In genomic region chr1:165663277-165663676, GRCm38 (mm10) we compare ENCODE assay signal across 8 mouse cellular contexts. TPM values are rescaled to one million over a fixed set of nuclear protein-coding genes. Genes with fewer than 3 reads are reported as not detected.
DNase-seq lines count a peak whose midpoint lies in the region; ATAC-seq and TF ChIP-seq lines count a peak whose summit lies in the region.

No protein-coding gene starts in this region.

- no peak for ATAC-seq in intestine, embryonic 14.5 days (replicated peaks; ENCODE audit: low FRiP score, low TSS enrichment, low read depth)
- ATAC-seq in intestine, postnatal 0 days = no peak
- peak; percentile 39 for ATAC-seq in megakaryocyte, adult 5-6 weeks (ENCODE audit: poor library complexity, severe bottlenecking)
- no peak for ATAC-seq in erythroid progenitor cell, adult 5-6 weeks (replicated peaks; ENCODE audit: low FRiP score, poor library complexity, severe bottlenecking)

- H3K27me3 ChIP-seq in intestine, embryonic 14.5 days (replicated peaks; ENCODE audit: control insufficient read depth, insufficient read depth, low read length) = no peaks in the 10 kb centered on the region
- no peaks in the 10 kb centered on the region for H3K27me3 ChIP-seq in intestine, postnatal 0 days (replicated peaks; ENCODE audit: control insufficient read depth, insufficient read depth, low read length)

- no peaks in the 10 kb centered on the region for H3K9me3 ChIP-seq in intestine, embryonic 14.5 days (ENCODE audit: control insufficient read depth, low read length)
- no peaks in the 10 kb centered on the region for H3K9me3 ChIP-seq in intestine, postnatal 0 days (ENCODE audit: control insufficient read depth)

- no peaks in the 10 kb centered on the region for H3K4me1 ChIP-seq in intestine, embryonic 14.5 days (replicated peaks; ENCODE audit: control insufficient read depth, insufficient read depth, low read length)
- H3K4me1 ChIP-seq in intestine, postnatal 0 days (replicated peaks; ENCODE audit: control insufficient read depth, insufficient read depth, low read length) = no peaks in the 10 kb centered on the region
- no peaks in the 10 kb centered on the region for H3K4me1 ChIP-seq in cortical plate, adult 2 months (ENCODE audit: control insufficient read depth, insufficient read depth, low read length)

- H3K4me3 ChIP-seq in intestine, embryonic 14.5 days (ENCODE audit: low read depth, low read length) = no peak overlapping the region
- H3K4me3 ChIP-seq in intestine, postnatal 0 days (ENCODE audit: low read depth, low read length) = no peak overlapping the region
- H3K4me3 ChIP-seq in cortical plate, adult 2 months (ENCODE audit: insufficient read depth, low read length) = no peak overlapping the region

- H3K36me3 ChIP-seq in intestine, embryonic 14.5 days (ENCODE audit: control insufficient read depth, insufficient read depth, low read length) = peaks cover 22% of the 10 kb centered on the region
- no peaks in the 10 kb centered on the region for H3K36me3 ChIP-seq in intestine, postnatal 0 days (ENCODE audit: control insufficient read depth, insufficient read depth)

- no peak for TF ChIP-seq CTCF in intestine, postnatal 0 days (IDR thresholded peaks at IDR 0.05; ENCODE audit: low read depth)
- no peak for TF ChIP-seq CTCF in cortical plate, adult 2 months (IDR thresholded peaks at IDR 0.05; ENCODE audit: extremely low read depth, insufficient read depth, low read length)

- H3K27ac ChIP-seq in intestine, embryonic 14.5 days (ENCODE audit: low read depth) = peak overlapping the region; percentile 48; the same call in 1 of the 2 replicates
- no peak overlapping the region for H3K27ac ChIP-seq in intestine, postnatal 0 days (ENCODE audit: low read depth, low read length)
- 0 out of 2 replicates have a peak overlapping the region, but pooled peaks have one; percentile 11 for H3K27ac ChIP-seq in cortical plate, adult 2 months (ENCODE audit: insufficient read depth, low read length)

- H3K4me2 ChIP-seq in intestine, embryonic 14.5 days (ENCODE audit: low read length) = no peak overlapping the region
- no peak overlapping the region for H3K4me2 ChIP-seq in intestine, postnatal 0 days (replicated peaks; ENCODE audit: low read depth)

- 69% methylated on average over 16 of the region's 16 CpGs for WGBS in intestine, embryonic 14.5 days
- 68% methylated on average over 16 of the region's 16 CpGs for WGBS in intestine, postnatal 0 days

- no peak overlapping the region for H3K9ac ChIP-seq in intestine, embryonic 14.5 days (ENCODE audit: low read length)
- H3K9ac ChIP-seq in intestine, postnatal 0 days (ENCODE audit: low read depth, low read length) = no peak overlapping the region

- no peak for TF ChIP-seq POLR2A in cortical plate, adult 2 months (IDR thresholded peaks at IDR 0.05; ENCODE audit: extremely low read depth, insufficient read depth, low read length)

- peak; percentile 23 for DNase-seq in cerebellum, adult 11-12 months
- DNase-seq in cerebellum, adult 8-10 months = no peak
- DNase-seq in intestine, embryonic 14.5 days (ENCODE audit: low spot score) = no peak
- no peak for DNase-seq in right cerebral cortex, adult 18-20 months

RNA-seq across cellular contexts. Expression of gene Mpzl1, which starts 28.9 kb away (rescaled TPM):
- 172 and 187 TPM in 2 replicates for polyA plus RNA-seq in intestine, embryonic 14.5 days (2014; fragmentation: Nextera tagmentation; extraction: Ambion mirVana)
- polyA plus RNA-seq in intestine, postnatal 0 days (2015; fragmentation: Nextera tagmentation; extraction: Ambion mirVana) = 53.3 and 56.3 TPM in 2 replicates
- polyA plus RNA-seq in cortical plate, adult 2 months (2012; rRNA removed) = 41.8 and 43.7 TPM in 2 replicates
- 1.3 and 2.1 TPM in 2 replicates for total RNA-seq in megakaryocyte, adult 5-6 weeks (2015)
- total RNA-seq in megakaryocyte, adult 5-6 weeks (2017) = 0.22 and 3.1 TPM in 2 replicates
- 2.9 and 31.0 TPM in 2 replicates for total RNA-seq in erythroid progenitor cell, adult 5-6 weeks (2015; ENCODE audit: low replicate concordance)
- 3.0 TPM in 1 of 2 replicates, not detected in the other for total RNA-seq in erythroid progenitor cell, adult 5-6 weeks (2017; ENCODE audit: low replicate concordance)

RNA-seq across cellular contexts. Expression of gene Rcsd1, which starts 46.3 kb away (rescaled TPM):
- polyA plus RNA-seq in intestine, embryonic 14.5 days (2014; fragmentation: Nextera tagmentation; extraction: Ambion mirVana) = 29.1 and 31.4 TPM in 2 replicates
- polyA plus RNA-seq in intestine, postnatal 0 days (2015; fragmentation: Nextera tagmentation; extraction: Ambion mirVana) = 11.7 and 14.2 TPM in 2 replicates
- 6.0 TPM in 2 replicates for polyA plus RNA-seq in cortical plate, adult 2 months (2012; rRNA removed)
- 82.1 and 88.8 TPM in 2 replicates for total RNA-seq in megakaryocyte, adult 5-6 weeks (2015)
- 184 and 199 TPM in 2 replicates for total RNA-seq in megakaryocyte, adult 5-6 weeks (2017)
- total RNA-seq in erythroid progenitor cell, adult 5-6 weeks (2015; ENCODE audit: low replicate concordance) = 8.8 and 9.4 TPM in 2 replicates
- 19.9 and 23.1 TPM in 2 replicates for total RNA-seq in erythroid progenitor cell, adult 5-6 weeks (2017; ENCODE audit: low replicate concordance)
